Mouse (Mus musculus) hindbrain, embryonic 13.5 days (tissue): ENCODE data around the gene Nat8f6. TPM values are rescaled to one million over a fixed set of nuclear protein-coding genes. Genes with fewer than 3 reads are reported as not detected.
"Not testable (repeated sequence)": the region's sequence is repeated elsewhere in the genome, so short reads cannot be mapped to it uniquely, and the experiment has no call there.

Experiments used
- ATAC-seq: fragments of 200-750 bp; cut with Nextera tagmentation; 2 replicates; pipeline ENCODE4 v1.8.0; 2017; ENCODE audit warnings: moderate TSS enrichment; ENCODE audit not compliant: low FRiP score
- H3K27ac ChIP-seq: fragments of 300-500 bp; sonication (generic); 2 replicates; pipeline ENCODE4 v1.5.1; 2015; ENCODE audit warnings: inconsistent platforms, mild to moderate bottlenecking, moderate library complexity
- H3K27me3 ChIP-seq: fragments of 300-500 bp; sonication (generic); 2 replicates; pipeline ENCODE4 v1.6.1; 2015; ENCODE audit warnings: mild to moderate bottlenecking, inconsistent platforms
- H3K36me3 ChIP-seq: fragments of 300-500 bp; sonication (generic); 2 replicates; pipeline ENCODE4 v1.6.1; 2015; ENCODE audit warnings: mild to moderate bottlenecking, inconsistent platforms
- H3K4me1 ChIP-seq: fragments of 300-500 bp; sonication (generic); replicated peaks from 2 replicates; pipeline ENCODE4 v1.6.1; 2015; ENCODE audit warnings: inconsistent platforms
- H3K4me2 ChIP-seq: fragments of 300-500 bp; sonication (generic); 2 replicates; pipeline ENCODE4 v1.6.1; 2015; ENCODE audit warnings: inconsistent platforms, mild to moderate bottlenecking, moderate library complexity
- H3K4me3 ChIP-seq: fragments of 300-500 bp; sonication (generic); 2 replicates; pipeline ENCODE4 v1.5.1; 2015; ENCODE audit warnings: mild to moderate bottlenecking, inconsistent platforms
- H3K9ac ChIP-seq: fragments of 300-500 bp; sonication (generic); 2 replicates; pipeline ENCODE4 v1.6.1; 2015; ENCODE audit warnings: mild to moderate bottlenecking, inconsistent platforms
- H3K9me3 ChIP-seq: fragments of 300-500 bp; sonication (generic); 2 replicates; pipeline ENCODE4 v1.6.1; 2016; ENCODE audit warnings: inconsistent platforms
- WGBS: fragments of 180-500 bp; shearing (Covaris S2); methylation state at CpG from one replicate; pipeline ENCODE4 v1.1.7; 2015; 5-methylcytosine and 5-hydroxymethylcytosine counted together
- polyA plus RNA-seq: library from polyadenylated mRNA; unstranded; fragments of >200 nt; fragmentation: Nextera tagmentation; extraction: Ambion mirVana; gene quantifications from 2 replicates; pipeline ENCODE4 v1.2.1, GENCODE M21; 2015

Gene Nat8f6
- polyA plus RNA-seq, 1 experiment from 2014 or later: not detected

DNA sequence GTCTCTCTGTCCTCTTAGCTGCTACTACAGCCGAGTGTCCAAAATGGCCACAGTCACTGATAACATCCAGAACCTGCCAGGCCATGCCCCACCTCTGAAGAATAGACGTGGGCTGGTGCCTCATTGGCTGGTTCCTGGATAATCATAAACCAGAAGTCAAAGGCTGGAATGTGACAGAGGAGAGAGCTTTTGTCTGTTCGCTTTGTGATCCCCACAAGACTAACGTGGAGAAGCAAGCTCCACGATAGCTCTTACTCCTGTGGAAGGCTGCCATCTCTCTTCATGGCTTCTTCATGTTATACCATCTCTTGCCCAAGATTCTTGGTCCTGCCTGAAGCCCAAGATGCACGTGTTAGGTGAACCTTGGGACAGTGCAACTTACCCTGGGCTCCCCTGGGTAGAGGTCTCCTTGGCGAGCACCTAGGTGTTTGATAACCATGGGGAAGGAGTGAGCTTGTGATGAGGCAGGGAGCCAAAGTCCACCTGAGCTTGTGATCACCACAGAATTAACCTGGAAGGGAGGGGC, 11.1 kb upstream of the Nat8f6 start, which contains the start of gene Nat8:
Nat8 (minus strand) TSS at position 287 of the 526 bp plus-strand sequence.
- no peaks in the 10 kb centered on the region for H3K4me1 ChIP-seq
- H3K4me2 ChIP-seq: no peak within 1 kb of the TSS
- no peak within 1 kb of the TSS for H3K9ac ChIP-seq
- ATAC-seq: no peak
- H3K27me3 ChIP-seq: no peaks in the 10 kb centered on the region
- H3K36me3 ChIP-seq: no peaks in the 10 kb centered on the region
- no peak within 1 kb of the TSS for H3K4me3 ChIP-seq
- no peaks in the 10 kb centered on the region for H3K9me3 ChIP-seq
- H3K27ac ChIP-seq: no peak within 1 kb of the TSS
- 73% methylated on average over 7 of the region's 7 CpGs for WGBS

DNA sequence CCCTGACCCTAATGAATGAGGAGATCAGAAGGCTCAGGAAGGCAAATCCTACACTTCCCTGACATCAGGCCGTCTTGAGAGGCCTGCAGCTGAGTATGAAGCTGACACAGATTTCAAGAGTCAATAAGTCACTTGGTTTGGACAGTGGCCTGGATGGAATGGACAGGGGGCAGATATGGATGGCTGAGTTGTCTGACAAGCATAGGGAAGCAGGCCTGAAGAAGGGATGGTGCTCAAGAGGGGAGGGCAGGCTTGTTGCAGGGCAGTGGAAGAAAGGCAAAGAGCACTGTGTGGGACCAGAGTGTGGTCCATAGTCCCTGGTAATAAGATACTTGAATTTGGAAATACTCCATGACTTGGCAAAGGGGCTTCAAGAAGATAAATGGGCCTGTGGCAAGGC, 8.7 kb upstream of the Nat8f6 start:
- H3K9ac ChIP-seq: no peak overlapping the region
- H3K4me1 ChIP-seq: no peaks in the 10 kb centered on the region
- 64% methylated on average over 1 of the region's 1 CpGs for WGBS
- no peaks in the 10 kb centered on the region for H3K36me3 ChIP-seq
- H3K4me2 ChIP-seq: no peak overlapping the region
- no peak overlapping the region for H3K27ac ChIP-seq
- H3K27me3 ChIP-seq: no peaks in the 10 kb centered on the region
- no peaks in the 10 kb centered on the region for H3K9me3 ChIP-seq
- ATAC-seq: no peak
- no peak overlapping the region for H3K4me3 ChIP-seq

DNA sequence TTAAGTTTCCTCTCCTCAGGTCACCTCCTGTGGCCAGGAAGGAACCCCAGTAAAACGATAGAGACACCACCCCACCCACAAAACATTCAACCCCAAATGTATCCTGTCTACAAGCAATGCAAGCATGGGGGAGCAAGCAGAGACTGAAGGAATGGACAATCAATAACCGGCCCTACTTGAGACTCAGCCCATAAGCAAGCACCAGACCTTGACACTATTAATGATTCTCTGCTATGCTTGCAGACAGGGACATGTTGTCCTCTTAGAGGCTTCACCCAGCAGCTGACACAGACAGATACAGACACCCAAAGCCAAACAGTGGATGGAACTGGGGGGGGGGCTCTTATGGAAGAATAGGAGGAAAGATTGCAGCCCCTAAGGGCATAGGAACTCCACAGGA, 5.1 kb upstream of the Nat8f6 start:
- Histone ChIP-seq H3K4me1 (no peaks in the 10 kb centered on the region), H3K27me3 (no peaks in the 10 kb centered on the region), H3K4me2 (no peak overlapping the region), H3K27ac (no peak overlapping the region), H3K9me3 (no peaks in the 10 kb centered on the region), H3K4me3 (no peak overlapping the region), H3K9ac (no peak overlapping the region), H3K36me3 (no peaks in the 10 kb centered on the region)
- ATAC-seq: no peak
- WGBS: 91% methylated on average over 2 of the region's 2 CpGs

DNA sequence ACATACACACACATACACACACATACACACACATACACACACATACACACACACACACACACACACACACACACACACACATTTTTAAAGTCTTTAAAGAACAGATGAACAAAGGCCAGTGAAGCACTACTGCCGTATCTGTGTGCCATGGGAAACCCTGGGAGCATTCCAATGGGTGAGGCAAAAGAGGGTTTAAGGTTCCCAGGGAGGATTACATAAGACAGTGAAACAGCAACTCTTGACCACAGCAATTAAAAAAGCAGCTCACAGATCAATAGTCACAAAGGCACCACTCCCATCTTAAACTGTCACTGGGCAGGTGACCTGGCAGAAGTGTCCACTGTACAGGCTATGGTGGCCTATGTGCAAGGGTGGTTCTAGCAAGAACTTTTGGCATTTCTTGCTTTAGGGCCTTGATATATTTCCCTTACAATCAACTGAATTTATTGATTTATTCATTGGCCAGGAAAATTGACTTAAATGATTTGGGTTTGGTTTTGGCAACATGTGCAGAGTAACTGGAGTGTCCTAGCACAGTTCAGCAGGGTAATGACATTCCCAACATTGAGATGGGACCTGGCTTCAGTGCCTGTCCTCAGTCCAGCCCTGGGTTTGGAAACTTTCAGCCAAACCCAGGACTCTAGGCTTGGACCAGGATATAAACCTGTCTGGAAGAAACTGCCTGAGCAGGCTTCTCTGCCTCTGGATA, 2.8 kb upstream of the Nat8f6 start:
- H3K27ac ChIP-seq: no peak overlapping the region
- no peak overlapping the region for H3K4me2 ChIP-seq
- no peak overlapping the region for H3K4me3 ChIP-seq
- no peaks in the 10 kb centered on the region for H3K4me1 ChIP-seq
- no peak for ATAC-seq
- H3K9me3 ChIP-seq: no peaks in the 10 kb centered on the region
- 97% methylated on average over 1 of the region's 1 CpGs for WGBS
- no peaks in the 10 kb centered on the region for H3K27me3 ChIP-seq
- no peaks in the 10 kb centered on the region for H3K36me3 ChIP-seq
- no peak overlapping the region for H3K9ac ChIP-seq

DNA sequence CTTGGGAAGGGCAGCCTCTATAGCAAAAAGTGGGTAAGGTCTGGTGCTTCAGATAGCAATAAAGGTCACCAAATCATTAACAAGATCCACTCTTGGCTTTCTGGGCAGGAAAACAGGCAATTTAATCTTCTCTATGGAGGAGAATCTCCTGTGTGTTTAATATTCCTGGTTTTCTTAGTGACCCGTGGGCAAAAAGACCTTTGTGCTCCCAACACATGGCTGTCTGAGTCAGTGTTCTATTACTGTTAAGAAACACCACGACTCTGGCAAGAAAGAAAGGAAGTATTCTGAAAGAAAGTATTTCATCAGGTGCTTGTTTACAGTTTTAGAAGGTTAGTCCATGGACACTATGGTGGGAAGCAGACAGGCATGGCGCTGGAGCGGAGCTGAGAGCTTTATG, 1.5 kb upstream of the Nat8f6 start:
- Histone ChIP-seq H3K9ac (no peak overlapping the region), H3K4me1 (no peaks in the 10 kb centered on the region), H3K27me3 (no peaks in the 10 kb centered on the region), H3K4me3 (no peak overlapping the region), H3K36me3 (no peaks in the 10 kb centered on the region), H3K9me3 (no peaks in the 10 kb centered on the region), H3K4me2 (no peak overlapping the region), H3K27ac (no peak overlapping the region)
- 87% methylated on average over 4 of the region's 4 CpGs for whole genome bisulfite sequencing
- no peak for ATAC-seq

DNA sequence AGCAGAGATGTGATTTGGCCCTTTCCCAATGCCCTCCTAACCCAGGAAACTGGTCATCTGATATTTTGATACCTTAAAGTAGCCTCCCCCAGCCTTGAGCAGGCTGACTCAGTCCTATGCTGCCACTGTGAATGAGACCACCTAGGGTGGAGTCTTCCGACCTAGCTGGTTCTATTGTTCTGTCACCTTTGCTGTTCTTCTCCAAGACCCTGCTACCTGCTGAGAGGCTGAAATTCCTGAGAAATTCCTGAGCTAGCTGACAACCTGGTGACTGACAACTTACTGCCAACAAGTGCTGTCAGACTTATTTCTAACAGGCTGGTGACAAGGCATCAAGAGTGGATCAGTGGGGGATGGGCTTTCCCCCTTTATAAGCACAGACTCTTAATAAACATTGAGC, 2.4 kb downstream of the Nat8f6 start:
- Histone ChIP-seq H3K4me3 (no peak overlapping the region), H3K27ac (no peak overlapping the region), H3K4me1 (no peaks in the 10 kb centered on the region), H3K36me3 (no peaks in the 10 kb centered on the region), H3K9me3 (no peaks in the 10 kb centered on the region), H3K27me3 (no peaks in the 10 kb centered on the region), H3K9ac (no peak overlapping the region), H3K4me2 (no peak overlapping the region)
- no peak for ATAC-seq
- 27% methylated on average over 1 of the region's 1 CpGs for WGBS

DNA sequence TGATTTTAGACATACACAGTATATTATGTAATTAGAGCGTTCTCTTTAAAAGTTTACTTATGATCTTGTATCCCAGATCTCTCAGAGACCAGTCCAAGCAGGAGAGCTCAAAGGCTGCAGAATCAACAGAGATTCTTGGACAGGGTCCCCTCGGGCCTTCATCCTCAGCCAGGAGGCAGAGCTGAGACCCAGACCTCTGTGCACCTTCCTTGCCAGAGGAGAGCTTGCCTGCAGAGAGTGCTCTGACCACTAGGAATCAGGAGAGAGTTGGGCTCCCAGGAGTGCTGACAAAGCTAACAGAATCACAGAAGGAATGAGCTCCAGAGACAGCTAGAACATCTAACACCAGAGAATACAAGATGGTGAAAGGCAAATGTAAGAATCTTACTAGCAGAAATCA, 7.4 kb downstream of the Nat8f6 start:
- 93% methylated on average over 2 of the region's 2 CpGs for WGBS
- no peaks in the 10 kb centered on the region for H3K4me1 ChIP-seq

DNA sequence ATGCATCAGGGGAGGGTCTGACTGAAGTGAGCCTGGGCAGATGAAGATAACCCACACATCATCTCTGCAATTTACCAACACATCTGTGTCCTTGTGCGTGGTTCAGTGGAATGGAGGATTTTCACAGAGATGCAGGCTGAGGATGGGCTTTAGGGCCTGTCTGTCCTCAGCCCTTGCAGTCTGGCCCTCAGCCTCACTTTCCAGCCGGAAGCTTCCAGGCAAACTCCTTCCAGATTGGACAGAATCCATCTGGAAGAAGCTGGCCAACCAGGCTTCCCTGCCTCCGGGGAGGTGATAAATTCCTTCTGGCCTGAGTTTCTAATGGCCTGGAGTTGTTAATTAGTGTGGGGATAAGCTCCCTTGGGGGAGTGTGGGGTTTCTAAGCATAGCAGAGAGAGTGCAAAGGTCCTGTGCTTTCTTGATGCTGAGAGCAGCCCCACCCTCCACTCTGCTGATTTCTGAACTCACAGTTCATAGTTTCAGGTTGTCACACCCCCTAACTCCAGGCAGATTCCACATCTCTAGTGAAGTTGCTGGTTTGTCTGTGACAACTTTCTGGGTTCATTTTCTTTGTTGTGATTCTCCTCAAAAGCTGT, 9.7 kb downstream of the Nat8f6 start:
- H3K4me3 ChIP-seq, H3K27me3 ChIP-seq, ATAC-seq, H3K9ac ChIP-seq, H3K4me1 ChIP-seq, H3K27ac ChIP-seq, H3K9me3 ChIP-seq, H3K4me2 ChIP-seq, H3K36me3 ChIP-seq: not testable (repeated sequence)
- WGBS: 62% methylated on average over 3 of the region's 3 CpGs

More for the DNA sequence above, 7.4 kb downstream of the Nat8f6 start:
- no peak overlapping the region for H3K4me2 ChIP-seq
- H3K9me3 ChIP-seq: no peaks in the 10 kb centered on the region
- no peaks in the 10 kb centered on the region for H3K36me3 ChIP-seq
- no peak overlapping the region for H3K4me3 ChIP-seq
- no peaks in the 10 kb centered on the region for H3K27me3 ChIP-seq
- no peak for ATAC-seq
- H3K9ac ChIP-seq: no peak overlapping the region
- H3K27ac ChIP-seq: no peak overlapping the region

DNA sequence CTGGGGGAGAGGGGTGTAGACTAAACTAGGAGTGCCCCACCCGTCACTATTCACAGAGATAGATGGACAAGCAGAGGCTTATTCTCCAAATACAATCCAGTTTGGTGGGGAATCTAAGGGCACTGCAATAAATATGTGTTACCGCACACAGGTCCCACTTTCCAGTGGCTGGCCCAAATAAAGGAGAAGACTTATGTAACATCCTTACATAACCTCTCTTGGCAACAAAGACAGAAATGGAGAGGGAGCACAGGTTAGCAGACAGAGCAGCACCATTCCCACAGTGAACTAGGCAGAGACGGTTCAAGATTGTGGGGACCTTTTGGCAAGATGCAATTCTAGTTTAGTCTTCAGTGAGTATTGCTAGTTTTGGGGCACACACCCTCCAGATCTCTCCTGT, 10.2 kb downstream of the Nat8f6 start:
- H3K36me3 ChIP-seq, ATAC-seq: not testable (repeated sequence)
- WGBS: 100% methylated on average over 2 of the region's 3 CpGs

DNA sequence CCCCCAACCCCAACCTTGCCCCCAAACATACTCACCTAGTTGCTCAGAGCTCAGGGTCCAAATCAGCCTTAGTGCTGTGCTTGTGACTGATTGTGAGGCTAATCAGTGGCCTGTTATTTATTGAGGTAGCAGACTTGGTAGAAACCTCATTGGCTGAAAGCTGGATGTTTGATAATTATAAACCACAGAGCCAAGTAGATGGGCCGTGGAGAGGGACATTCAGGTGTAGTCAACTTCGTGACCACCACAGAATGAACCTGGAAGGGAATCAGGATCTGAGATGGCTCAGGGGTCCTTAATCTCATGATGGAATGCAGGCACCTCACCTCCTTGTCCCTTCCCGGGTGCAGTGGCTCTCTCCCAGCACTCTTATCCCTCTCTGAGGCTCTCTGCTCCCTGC, 11.0 kb downstream of the Nat8f6 start:
- H3K4me1 ChIP-seq, ATAC-seq, H3K9ac ChIP-seq, H3K9me3 ChIP-seq, H3K27me3 ChIP-seq, H3K27ac ChIP-seq, H3K4me2 ChIP-seq, H3K36me3 ChIP-seq, H3K4me3 ChIP-seq: not testable (repeated sequence)
- WGBS: 88% methylated on average over 3 of the region's 3 CpGs

More for the DNA sequence above, 10.2 kb downstream of the Nat8f6 start:
- H3K4me3 ChIP-seq, H3K27me3 ChIP-seq, H3K9ac ChIP-seq, H3K27ac ChIP-seq, H3K4me1 ChIP-seq, H3K4me2 ChIP-seq, H3K9me3 ChIP-seq: not testable (repeated sequence)

DNA sequence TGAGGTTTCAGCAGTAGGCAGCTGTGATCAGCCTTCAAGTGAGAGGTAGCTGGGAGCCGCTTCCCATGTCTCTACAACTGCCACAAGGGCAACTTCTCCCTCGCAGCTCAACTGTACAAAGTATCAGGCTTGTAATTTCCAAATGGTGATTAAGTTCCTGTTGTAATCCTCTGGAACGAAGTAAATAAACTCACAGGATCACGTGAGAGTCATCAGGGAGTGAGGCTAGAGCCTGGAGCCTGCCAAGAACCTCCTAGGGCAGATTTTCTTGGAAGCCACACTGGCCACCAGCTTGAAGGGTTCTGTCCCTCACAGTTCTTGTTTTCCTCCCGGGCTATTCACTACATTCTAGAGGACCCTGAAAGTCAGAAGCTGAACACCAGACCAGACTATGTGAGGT, 17.6 kb downstream of the Nat8f6 start:
- not testable (repeated sequence) for H3K4me3 ChIP-seq, H3K27ac ChIP-seq, H3K27me3 ChIP-seq, H3K9ac ChIP-seq, ATAC-seq, H3K4me2 ChIP-seq, H3K36me3 ChIP-seq, H3K9me3 ChIP-seq, H3K4me1 ChIP-seq
- WGBS: 74% methylated on average over 5 of the region's 5 CpGs

DNA sequence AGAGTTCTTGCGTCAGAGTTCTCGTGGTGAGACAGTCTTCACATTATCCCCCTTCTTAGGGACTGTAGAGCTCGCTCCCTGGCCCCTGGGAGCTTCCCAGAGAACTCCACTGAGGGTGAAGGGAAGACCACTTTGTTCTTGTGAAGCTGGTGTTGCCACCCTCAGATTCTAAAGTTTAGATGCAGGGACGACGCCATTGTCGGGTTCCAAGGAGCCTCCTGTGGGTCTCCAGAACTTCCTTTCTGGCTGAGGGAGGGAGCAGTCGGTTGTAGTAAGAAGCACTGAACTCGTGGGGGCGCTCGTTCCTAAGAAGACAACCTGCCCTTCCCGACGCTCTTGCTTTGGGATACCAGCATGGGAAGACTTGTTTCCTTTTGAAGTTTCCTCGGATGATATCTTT, 55.2 kb downstream of the Nat8f6 start, which contains the start of gene Nat8f3:
Nat8f3 (minus strand) TSS at position 223 of the 400 bp plus-strand sequence.
- not testable (repeated sequence) for H3K9me3 ChIP-seq, H3K4me3 ChIP-seq, H3K4me2 ChIP-seq, H3K27ac ChIP-seq, ATAC-seq, H3K36me3 ChIP-seq, H3K4me1 ChIP-seq, H3K9ac ChIP-seq, H3K27me3 ChIP-seq
- 63% methylated on average over 13 of the region's 13 CpGs for WGBS
